Mouse (Mus musculus): ENCODE measurements around the gene Rab11b. TPM values are rescaled to one million over a fixed set of nuclear protein-coding genes. Genes with fewer than 3 reads are reported as not detected.
A peak's percentile ranks its signal among the peaks of the same experiment; 100 is the strongest.

Rab11b gene
- total and polyA plus RNA-seq, 3 experiments, result 24.0 to 105 TPM; not detected in 1

- peaks cover 0 to 23% of the 10 kb centered on the region in 2 experiments; a peak in 2 of 4 replicates for H3K36me3 ChIP-seq (ENCODE audit: control insufficient read depth in 1 of 2, insufficient read depth in 2 of 2, low read length in 2 of 2)
- H3K79me2 ChIP-seq (ENCODE audit: control insufficient read depth, insufficient read depth, low read length, poor library complexity), result no peaks in the 10 kb centered on the region
- no peak overlapping the region for H3K4me3 ChIP-seq (ENCODE audit: control insufficient read depth in 1 of 2, insufficient read depth in 1 of 2, low read depth in 2 of 2, low read length in 2 of 2)
- TF ChIP-seq UBTF (IDR thresholded peaks at IDR 0.05; ENCODE audit: borderline replicate concordance, insufficient read depth, low read depth, low read length), result no peak
- TF ChIP-seq ZNF384 (IDR thresholded peaks at IDR 0.05; ENCODE audit: low read depth, low read length), result peak; percentile 60
- TF ChIP-seq JUND (IDR thresholded peaks at IDR 0.05; ENCODE audit: low read depth, low read length), result no peak
- TF ChIP-seq CHD2 (IDR thresholded peaks at IDR 0.05; ENCODE audit: low read length), result no peak
- H3K9ac ChIP-seq (ENCODE audit: control insufficient read depth, low read depth, low read length, poor library complexity, severe bottlenecking), result no peak overlapping the region
- DNase-seq (ENCODE audit: low read depth, low spot score), result peak; percentile 23
- H3K27ac ChIP-seq (ENCODE audit: control insufficient read depth, low read depth, low read length), result no peak overlapping the region
- peaks cover 12 to 31% of the 10 kb centered on the region in 2 experiments for H3K4me1 ChIP-seq (ENCODE audit: control insufficient read depth in 1 of 2, insufficient read depth in 2 of 2, low read length in 2 of 2)
- H3K9me3 ChIP-seq (replicated peaks; ENCODE audit: insufficient read depth, low read length), result no peaks in the 10 kb centered on the region
- H3K27me3 ChIP-seq (ENCODE audit: control insufficient read depth in 1 of 2, insufficient read depth in 2 of 2, low read length in 2 of 2), result no peaks in the 10 kb centered on the region
Observed at GRCm38 (mm10) chr17:33709834-33710233, 50.5 kb downstream of the Rab11b start.

GRCm38 (mm10) chr17:33703091-33703490, 57.2 kb downstream of the Rab11b start:
- no peak for DNase-seq (ENCODE audit: low read depth, low spot score)
- Histone ChIP-seq H3K9me3 (replicated peaks; ENCODE audit: insufficient read depth, low read length) (no peaks in the 10 kb centered on the region), H3K4me3 (ENCODE audit: control insufficient read depth in 1 of 2, insufficient read depth in 1 of 2, low read depth in 2 of 2, low read length in 2 of 2) (no peak overlapping the region), H3K27me3 (ENCODE audit: control insufficient read depth in 1 of 2, insufficient read depth in 2 of 2, low read length in 2 of 2) (no peaks in the 10 kb centered on the region), H3K79me2 (ENCODE audit: control insufficient read depth, insufficient read depth, low read length, poor library complexity) (no peaks in the 10 kb centered on the region), H3K9ac (ENCODE audit: control insufficient read depth, low read depth, low read length, poor library complexity, severe bottlenecking) (no peak overlapping the region), H3K27ac (ENCODE audit: control insufficient read depth, low read depth, low read length) (no peak overlapping the region), H3K4me1 (ENCODE audit: control insufficient read depth in 1 of 2, insufficient read depth in 2 of 2, low read length in 2 of 2) (peaks cover 0 to 5% of the 10 kb centered on the region in 2 experiments; a peak in 1 of 4 replicates), H3K36me3 (ENCODE audit: control insufficient read depth in 1 of 2, insufficient read depth in 2 of 2, low read length in 2 of 2) (peaks cover 0 to 7% of the 10 kb centered on the region in 2 experiments; a peak in 3 of 4 replicates)
- TF ChIP-seq CHD2 (IDR thresholded peaks at IDR 0.05; ENCODE audit: low read length) (no peak), KAT2A (conservative IDR thresholded peaks at IDR 0.05; ENCODE audit: low read depth, low read length) (no peak), MEF2A (IDR thresholded peaks at IDR 0.05; ENCODE audit: extremely low read depth, insufficient replicate concordance, low read depth, low read length, poor library complexity, severe bottlenecking) (no peak), JUND (IDR thresholded peaks at IDR 0.05; ENCODE audit: low read depth, low read length) (no peak), HCFC1 (IDR thresholded peaks at IDR 0.05; ENCODE audit: low read depth, low read length) (no peak), ELF1 (IDR thresholded peaks at IDR 0.05; ENCODE audit: low read depth, low read length) (no peak), TAL1 (IDR thresholded peaks at IDR 0.05; ENCODE audit: low read length) (no peak), MAX (IDR thresholded peaks at IDR 0.05; ENCODE audit: low read length) (no peak)

GRCm38 (mm10) chr17:33702178-33702577, 58.2 kb downstream of the Rab11b start:
- Histone ChIP-seq H3K4me3 (ENCODE audit: control insufficient read depth in 1 of 2, insufficient read depth in 1 of 2, low read depth in 2 of 2, low read length in 2 of 2) (no peak overlapping the region), H3K9me3 (replicated peaks; ENCODE audit: insufficient read depth, low read length) (no peaks in the 10 kb centered on the region), H3K27me3 (ENCODE audit: control insufficient read depth in 1 of 2, insufficient read depth in 2 of 2, low read length in 2 of 2) (no peaks in the 10 kb centered on the region), H3K4me1 (ENCODE audit: control insufficient read depth in 1 of 2, insufficient read depth in 2 of 2, low read length in 2 of 2) (peaks cover 0 to 5% of the 10 kb centered on the region in 2 experiments; a peak in 1 of 4 replicates), H3K9ac (ENCODE audit: control insufficient read depth, low read depth, low read length, poor library complexity, severe bottlenecking) (no peak overlapping the region), H3K79me2 (ENCODE audit: control insufficient read depth, insufficient read depth, low read length, poor library complexity) (no peaks in the 10 kb centered on the region), H3K36me3 (ENCODE audit: control insufficient read depth in 1 of 2, insufficient read depth in 2 of 2, low read length in 2 of 2) (peaks cover 0 to 7% of the 10 kb centered on the region in 2 experiments; a peak in 3 of 4 replicates), H3K27ac (ENCODE audit: control insufficient read depth, low read depth, low read length) (no peak overlapping the region)
- DNase-seq (ENCODE audit: low read depth, low spot score), result no peak
- no peak for TF ChIP-seq USF2 (IDR thresholded peaks at IDR 0.05; ENCODE audit: borderline replicate concordance in 1 of 2, insufficient read depth in 1 of 2, low read depth in 1 of 2, low read length in 2 of 2)
- peak; percentile 80 for TF ChIP-seq ZNF384 (IDR thresholded peaks at IDR 0.05; ENCODE audit: low read depth, low read length)
- TF ChIP-seq SIN3A (IDR thresholded peaks at IDR 0.05; ENCODE audit: low read length), result no peak
- TF ChIP-seq GATA1 (IDR thresholded peaks at IDR 0.05; ENCODE audit: low read depth, low read length), result no peak
- no peak for TF ChIP-seq SMC3 (IDR thresholded peaks at IDR 0.05; ENCODE audit: low read depth, low read length)
